Mouse (Mus musculus) yolk sac, embryonic 10.5 days (tissue): ENCODE measurements at regions not wholly inside any gene's neighbourhood (a gene's known extent, or its start where the extent isn't known, plus 50 kb on each side); places are given as distances from the start of the nearest gene placed in this dataset.

Experiments
- DNase-seq: peaks from one replicate; pipeline ENCODE4 v3.0.0-alpha.2; 2017; ENCODE audit warnings: low spot score

DNA sequence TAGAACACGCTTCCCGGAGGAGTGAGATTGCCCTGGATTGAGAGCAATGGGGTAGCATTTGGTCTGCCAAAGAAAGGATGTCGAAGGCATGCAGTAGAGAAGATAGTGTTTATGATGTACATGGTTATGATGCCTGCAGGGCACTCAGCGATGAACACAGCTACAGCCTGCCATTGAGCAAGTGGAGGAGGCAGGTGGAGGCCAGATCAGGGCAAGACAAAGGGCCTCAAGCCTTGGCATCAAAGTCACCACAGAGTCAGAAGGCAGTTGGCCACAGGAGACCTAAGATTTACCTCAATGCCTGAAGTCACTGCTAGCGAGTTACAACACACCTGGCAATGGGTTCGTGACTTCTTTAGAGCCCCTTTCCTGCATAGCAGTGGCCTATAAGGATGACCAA lies 89.3 kb upstream of the Hnrnpa3 start:
- DNase-seq, result no peak

DNA sequence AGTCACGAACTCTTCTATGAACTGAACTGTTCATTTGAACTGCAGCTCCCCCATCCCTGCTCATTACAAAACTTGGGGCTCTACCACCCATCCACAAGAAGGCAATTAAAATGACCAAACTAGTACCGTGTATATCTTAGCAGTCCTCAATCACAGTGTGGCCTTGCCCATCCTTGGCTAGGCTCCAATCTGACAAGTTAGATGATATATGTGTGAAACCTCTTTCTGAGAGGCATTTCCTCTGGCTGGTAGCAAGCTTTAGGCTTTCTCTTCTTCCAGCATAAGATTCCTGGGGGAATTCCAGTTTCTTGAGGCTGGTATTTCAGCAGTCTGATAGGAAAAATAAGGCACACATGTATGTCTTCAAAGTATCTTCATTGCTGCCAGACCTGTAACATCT lies 88.8 kb upstream of the Hnrnpa3 start:
- no peak for DNase-seq

DNA sequence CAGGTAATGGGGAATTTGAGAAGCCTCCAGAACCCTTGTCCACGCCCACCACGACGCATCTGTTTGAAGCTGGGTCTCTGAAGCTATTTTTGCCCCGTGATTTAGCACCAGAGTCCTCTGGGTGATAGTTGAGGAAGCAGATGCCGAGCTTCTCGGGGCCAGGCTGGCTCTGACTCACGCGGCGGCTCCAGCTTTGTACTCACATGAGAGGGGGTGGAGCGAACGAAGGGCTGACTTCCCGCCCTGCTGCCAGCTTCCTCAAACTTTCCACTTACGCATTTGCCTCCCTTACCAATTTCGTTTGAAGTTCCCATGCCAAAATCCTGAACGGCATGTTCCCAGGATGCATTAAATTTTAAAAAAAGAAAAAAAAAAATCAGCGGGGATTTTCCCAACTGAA lies 74.1 kb upstream of the Hnrnpa3 start:
- peak; percentile 73 for DNase-seq

DNA sequence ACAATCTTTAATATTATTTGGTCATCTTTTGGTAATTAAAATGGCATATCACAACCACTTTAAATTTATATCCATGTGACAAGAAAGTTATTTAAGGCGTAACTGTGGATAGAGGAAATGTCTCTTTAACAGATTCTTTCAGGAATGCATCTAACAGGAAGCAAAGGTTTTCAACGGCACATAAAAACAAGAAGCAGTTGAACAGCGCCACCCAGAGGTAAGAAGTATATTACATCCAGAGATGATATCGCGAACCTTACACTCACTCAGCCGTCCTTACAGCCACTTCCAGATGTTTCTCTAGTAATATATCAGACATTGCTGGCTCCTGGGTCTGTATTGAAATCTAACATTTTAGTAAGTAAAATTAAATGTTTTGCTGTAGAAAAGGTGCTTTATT lies 70.5 kb upstream of the Hnrnpa3 start:
- DNase-seq, result peak; percentile 62

DNA sequence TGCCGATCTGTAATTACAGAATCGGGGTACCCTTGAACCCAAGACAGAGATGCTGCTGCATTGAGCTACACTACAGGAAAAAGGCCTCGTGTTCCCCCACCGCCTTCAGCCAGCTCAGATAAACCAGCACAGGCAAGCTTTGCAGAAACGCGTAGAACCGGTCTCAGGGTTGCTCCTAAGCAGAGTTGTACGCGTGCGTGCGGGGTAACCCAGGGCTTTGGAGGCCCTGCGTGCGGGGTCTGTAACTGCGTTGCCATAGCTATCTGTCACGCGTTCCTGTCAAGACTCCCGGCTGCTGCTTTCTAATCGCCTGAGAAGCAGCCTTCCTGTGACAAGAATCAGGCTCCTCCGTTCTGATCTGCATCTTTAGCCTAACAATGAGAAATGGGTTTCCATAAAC lies 69.6 kb upstream of the Hnrnpa3 start:
- DNase-seq, result no peak

DNA sequence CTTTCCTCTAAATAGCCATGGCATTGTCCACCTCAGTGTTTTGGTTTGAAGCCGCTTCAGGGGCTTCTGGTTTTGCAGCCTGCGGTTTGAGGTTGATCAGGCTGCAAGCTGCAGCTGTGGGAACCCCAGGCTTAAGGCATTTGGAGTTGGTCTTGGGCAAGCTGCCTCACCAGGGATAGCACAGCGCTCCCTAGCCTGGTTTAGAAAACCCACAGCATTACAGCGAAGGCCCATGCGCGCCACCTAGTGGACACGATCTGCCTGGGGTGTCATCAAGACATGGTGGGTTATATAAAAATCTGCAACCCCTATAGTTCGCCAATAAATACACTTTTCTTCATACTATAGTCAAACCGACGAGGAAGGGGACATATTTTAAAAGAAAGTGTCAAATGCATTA lies 68.9 kb upstream of the Hnrnpa3 start:
- DNase-seq, result peak; percentile 67

DNA sequence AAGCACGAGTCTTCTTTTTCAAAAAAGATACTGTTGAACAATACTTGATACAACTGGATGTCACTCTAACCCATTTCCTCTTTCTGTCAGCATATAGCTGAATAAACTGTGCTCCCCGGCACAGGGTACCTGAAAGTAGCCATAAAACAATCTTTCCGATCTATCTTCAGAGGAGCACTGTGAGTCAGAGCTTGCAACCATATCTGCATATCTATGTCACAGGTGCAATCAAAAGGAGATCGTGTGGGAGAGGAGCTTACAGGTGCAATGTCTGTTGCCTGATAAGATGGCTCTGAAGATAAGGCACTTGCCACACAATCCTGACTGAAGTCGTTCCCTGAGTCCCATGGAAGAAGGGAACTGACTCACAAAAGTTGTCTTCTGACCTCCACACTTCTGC lies 58.5 kb upstream of the Hnrnpa3 start:
- no peak for DNase-seq

DNA sequence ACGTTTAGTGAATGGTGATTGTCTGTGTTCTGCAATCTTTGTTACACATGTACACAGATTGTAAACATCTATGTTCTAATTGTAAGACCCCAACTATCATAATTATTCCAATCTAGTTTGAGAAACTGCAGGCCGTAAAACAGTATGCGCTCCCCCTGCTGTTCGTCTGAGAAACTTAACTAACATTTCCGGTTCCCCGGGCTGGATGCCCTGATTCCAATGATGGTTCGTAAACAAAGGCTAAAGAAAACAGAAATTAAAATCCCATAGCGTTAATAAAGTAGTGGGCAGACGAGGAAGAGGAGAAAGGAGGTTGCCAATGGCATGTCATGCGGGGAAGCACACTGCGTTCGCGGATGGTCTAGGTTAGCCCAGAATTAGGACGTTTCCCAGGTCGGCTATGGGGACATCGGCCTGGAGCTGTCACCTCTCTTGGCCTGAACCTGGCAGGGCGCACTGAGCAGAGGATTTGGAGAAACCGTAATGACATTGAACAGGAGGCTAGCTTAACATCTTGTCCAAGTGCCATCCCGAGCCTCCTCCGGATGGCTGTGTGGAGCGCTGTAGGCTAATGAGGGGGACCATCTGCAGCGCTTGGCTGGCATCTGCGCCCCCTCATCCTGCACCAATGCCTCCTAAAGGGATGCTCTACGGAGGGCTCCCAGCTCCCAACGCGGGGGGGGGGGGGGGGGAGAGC lies 55.7 kb upstream of the Hnrnpa3 start:
- DNase-seq, result no peak

DNA sequence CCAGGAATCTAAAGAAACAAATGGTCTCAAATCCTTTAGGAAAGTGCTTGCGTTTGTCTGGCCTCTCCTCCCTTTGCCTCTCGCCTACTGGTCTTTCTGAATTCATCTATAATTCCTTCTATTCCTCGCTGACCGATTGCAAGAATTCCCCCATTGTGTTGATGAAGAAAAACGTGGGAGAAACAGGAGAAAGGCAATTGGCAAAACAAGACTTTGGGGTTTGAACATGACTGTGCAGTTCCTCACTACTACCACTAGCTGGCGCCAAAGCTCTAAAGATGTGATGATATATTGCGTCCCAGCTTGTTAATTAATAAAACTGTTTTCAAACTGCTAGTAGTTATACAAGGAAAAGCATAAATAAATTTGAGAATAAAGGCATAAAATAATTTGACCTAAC lies 53.4 kb upstream of the Hnrnpa3 start:
- no peak for DNase-seq

DNA sequence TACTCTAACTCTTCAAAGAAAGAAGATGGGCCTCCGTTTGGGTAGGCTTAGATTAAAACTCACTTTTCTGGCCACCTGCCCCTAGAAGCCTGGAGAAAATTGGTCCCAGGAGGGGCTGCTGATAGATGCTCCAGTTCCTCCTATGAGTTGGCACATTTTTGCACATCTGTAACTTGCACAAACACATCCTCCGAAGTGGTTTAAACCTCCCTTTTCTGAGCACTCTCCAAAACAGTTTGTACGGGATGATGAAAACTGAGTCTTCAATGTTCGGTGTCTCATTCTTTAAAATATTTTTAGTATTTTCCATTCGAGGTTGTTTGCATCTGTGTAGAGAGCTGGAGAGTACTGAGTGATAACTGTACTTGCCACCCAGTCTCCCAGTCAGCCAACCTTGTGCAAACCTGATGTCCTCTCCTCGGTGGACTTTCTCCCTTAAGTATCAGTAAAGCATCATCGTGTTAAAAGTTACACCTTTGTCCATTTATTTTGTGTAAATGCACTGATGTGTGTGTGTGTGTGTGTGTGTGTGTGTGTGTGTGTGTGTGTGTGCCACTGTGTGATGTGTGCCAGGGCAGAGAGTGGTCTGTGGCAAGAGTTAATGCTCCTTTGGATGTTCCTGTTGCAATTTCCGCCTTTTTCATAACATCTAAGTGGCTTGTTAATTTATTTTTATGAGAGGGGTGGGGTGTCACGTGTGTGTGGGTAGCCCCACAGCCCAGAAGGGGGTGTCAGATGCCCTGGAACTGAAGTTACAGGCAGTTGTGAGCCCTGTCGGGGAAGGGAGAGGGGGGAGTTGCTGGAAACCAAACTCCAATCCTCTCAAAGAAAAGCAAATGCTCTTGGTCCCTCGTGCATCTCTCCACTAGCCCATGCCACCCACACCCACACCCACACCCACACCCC lies 51.8 kb upstream of the Hnrnpa3 start:
- no peak for DNase-seq

DNA sequence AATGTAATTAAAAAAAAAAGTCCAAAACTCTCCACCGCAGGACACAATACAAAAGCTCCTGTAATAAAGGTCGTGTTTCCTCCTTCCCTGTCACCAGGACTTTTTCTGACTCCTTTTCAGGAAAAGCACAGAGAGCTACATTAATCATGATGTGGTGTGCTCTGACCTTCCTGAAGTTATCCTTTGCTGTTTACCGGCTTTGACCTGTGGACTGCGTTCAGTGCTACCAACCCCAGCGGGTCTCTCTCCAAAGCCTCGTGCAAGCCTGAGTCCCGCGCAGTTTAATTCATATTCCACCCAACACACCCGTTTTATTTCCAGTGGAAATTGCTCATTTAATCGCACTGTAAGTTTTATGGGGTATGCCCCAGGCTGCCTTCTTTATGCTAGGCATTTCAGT lies 51.1 kb upstream of the Hnrnpa3 start:
- no peak for DNase-seq

DNA sequence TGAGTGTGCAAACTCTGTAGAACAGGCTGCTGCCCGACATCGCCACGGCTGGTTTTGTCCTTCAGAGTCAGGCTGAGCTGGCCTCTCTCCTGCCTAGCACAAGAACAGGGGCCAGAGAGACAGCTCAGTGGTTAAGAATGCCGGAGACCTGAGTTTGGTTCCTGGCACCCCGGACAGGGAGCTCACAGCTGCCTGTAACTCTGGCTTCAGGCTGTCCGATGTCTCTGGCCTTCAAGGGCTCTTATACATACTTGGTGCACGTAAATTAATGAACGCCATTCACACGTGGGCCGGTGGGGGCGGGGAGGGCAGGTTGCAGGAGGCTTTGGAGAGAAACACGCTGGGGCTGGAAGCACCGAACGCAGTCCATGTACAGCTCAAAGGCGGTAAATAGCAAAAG lies 50.6 kb upstream of the Hnrnpa3 start:
- no peak for DNase-seq

DNA sequence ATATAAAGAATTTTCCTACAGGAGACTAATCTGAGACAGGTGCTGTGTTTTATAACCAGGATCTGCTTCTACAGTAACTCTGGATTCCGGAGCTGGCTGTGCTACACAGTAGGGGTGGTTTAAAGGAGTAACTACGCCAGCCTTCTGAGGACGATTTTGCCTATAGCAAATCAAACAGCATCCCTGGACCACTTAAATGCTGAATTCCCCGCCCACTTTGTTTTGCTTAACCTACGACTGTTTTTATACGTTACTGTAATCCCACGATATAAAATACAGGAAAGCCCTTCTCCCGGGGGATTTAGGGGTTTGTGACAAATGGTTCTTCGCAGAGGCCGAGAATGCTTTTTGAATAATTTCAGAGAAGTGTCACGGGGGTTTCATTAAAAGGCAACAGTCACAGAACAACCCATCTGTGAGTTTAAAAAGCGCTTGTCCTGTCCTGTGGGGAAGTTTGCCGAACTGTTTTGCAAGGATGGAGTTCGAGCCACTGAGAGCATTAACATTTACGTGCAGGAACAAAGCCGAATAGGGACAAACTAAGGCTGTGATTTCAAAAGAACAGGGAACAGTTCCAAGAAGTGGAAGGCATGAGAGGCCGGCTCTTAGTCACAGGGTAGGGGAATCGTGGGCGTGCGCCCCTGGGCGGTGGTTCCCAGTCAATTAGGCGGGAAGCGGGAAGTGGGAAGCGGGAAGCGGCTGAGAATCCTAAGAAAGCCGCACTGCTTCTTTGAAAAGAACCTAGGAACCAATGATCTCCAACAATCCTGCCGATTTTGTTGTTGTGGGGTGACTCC lies 49.7 kb upstream of the Hnrnpa3 start:
- DNase-seq, result no peak
